Mouse (Mus musculus): ENCODE results near the gene Gm17334.
A peak's percentile ranks its signal among the peaks of the same experiment; 100 is the strongest.

The Gm17334 gene

DNA sequence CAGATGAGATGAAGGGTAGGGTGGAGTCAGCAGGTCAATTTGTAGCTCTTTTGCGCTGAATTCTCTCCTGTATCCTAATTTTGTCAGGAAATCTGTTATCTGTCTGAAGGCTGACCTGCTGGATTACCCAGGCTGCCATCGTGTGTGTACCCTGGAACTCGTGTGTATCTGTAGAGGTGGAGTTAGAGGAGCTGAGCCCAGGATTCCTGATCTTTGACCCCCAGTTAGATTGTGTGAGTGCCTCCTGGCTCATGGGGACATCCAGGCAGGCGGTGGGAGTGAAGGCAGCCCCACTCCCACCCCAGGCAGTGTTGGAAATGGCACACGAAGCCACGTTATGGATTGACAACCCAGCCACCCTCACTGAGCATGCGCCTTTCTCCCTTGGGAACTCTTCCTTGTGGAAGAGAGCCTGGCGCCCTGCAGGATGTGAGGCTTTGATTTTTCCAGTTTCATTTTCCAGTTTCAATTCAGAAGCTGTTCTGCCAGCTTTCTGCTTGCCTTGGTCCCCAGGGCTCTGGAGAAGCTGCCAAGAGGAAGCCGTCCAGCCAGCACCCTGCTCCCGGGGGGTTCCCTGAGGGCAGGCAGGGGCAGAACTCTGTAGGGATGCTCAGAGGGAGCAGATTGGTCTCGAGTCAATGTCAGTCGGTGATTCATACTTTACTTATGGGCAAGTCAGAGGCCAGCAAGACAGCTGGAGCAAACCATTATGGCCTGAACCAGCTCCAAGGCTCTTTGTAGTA, 23.6 kb upstream of the Gm17334 start:
- DNase-seq (ENCODE audit: low spot score in 2 of 2): no peak

DNA sequence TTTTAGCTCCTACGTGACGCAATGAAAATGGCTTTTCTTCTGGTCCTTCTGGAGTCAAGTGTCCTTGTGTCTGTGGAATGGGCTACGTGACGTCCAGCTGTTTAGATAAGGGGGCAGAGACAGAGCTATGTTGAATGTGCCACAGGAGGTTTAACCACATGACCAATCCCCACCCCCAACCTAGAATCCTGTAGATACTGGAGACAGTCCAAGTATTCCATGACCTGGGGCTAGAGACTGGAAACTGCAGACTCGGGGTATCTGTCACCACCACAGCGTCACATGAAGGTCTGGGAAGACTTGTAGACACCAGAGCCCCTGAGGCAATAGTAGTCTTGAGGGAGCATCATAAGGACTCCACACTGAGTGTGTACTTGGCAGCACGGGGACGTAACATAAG, 22.8 kb upstream of the Gm17334 start:
- DNase-seq (ENCODE audit: low spot score in 2 of 2): no peak

DNA sequence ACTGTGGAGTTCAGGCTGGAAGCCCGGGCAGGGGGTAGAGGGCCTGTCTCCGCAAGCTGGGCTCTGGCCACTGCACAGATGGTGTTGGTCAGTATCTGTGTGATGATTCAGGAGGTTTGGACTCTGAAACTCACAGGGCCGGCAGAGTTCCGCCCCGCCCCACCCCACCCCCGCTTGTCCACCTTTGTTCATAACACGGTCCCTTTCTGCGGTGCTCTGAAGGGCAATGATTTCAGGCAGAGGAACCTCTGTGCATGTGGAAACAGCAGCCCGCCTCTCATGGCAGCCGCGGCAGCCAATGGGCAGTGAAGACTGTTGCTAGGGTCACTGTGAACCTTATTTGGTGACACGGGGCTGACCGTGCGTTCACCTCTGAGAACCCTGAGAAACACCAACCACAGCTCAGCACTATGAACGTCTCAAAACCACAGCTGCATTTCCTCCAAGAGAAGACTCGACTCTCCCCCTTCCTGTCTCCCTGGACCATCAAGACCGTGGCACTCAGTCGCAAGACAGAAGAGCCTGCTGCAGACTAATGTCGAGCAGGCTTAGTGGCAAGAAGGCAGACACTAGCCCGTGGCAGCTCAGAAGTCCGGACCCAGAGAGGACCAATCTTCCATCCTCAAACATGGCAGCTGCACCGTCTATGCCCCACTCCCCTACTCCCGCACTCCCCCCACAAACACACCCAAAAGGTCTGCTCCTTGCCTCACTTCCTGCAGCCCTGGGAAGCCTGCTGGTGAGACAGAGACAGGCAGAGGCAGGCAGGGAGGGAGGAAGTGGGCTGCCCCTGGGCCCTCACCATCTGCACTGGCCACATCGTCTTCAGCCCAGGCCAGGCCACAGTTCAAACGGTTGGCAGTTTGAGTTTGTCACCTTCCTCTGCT, 21.9 kb upstream of the Gm17334 start:
- no peak for DNase-seq (ENCODE audit: low spot score in 2 of 2)

DNA sequence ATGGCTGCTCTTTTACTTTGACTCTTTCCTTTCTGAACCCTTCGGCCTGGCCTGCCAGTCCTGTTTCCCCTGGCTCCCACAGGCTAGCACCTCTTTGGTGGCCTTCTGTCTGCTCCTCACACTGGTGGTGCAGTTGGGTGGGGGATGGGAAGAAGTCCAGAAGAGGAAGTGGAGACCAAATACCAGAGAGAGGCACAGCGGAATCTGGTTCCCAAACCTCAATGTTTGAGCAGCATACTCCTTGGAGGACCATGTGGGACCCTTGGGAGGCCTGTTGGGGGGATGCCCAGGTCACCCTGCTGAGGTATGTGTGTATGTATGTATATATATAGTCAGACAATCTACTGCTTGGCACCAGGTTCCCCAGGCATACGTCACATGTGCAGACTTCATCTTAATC, 21.0 kb upstream of the Gm17334 start:
- no peak for DNase-seq (ENCODE audit: low spot score in 2 of 2)

DNA sequence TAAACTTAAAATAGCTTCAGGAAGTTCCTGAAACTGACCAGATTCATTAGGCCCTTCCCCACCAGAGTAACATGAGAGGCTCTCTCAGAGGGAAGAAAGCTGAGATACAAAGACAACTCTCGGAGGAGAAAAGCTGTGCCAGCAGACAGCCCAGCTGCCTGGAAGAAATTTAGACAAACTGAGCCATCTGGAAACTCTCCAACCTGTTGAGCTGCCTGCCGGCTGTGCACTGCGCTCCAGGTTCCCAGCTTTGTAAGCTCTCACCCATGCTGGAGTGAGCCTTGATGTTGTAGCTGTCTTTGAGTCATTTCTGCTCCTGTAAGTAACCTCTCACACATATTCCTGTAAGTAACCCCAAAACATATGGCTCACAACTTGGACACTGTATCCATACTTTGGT, 20.0 kb upstream of the Gm17334 start:
- DNase-seq (ENCODE audit: low spot score in 2 of 2): peak in 1 of 2 experiments; percentile 32

DNA sequence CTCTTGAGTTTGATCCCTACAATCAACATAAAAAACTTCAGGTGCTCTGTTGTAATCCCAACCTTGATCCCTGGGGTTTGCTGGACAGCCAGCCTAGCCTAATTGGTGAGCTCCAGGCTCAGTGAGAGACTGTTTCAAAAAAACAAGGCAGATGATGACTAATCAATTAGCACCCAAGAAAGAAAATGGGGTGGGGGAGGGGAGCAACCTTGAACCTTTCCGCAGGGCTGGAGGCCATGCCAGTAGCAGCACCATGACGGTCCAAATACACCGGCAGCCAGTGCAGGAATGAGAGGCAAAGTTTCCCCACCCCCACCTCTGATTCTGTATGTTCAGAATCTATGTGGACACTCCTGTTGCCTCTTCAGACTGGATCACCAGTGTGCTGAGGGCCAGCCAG, 16.3 kb upstream of the Gm17334 start:
- no peak for DNase-seq (ENCODE audit: low spot score in 2 of 2)

DNA sequence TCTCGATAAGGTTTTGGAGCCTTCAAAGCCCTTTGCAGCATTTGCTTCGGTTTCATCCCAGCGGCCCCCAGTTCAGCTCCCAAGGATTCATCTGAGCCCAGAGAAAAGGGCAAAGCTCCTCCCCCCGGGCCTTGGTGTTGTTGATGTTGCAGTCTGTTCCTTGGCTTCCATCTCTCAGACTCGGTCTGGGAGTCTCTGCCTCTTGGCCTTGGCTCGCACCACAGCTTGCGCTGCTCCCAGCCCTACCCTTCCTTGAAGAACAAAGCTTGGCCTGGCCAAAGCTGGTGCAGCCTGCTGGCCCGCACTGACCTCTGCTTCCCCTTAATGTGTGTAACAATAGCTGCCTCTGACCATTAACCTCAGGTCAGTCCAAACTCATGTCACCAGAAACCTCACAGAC, 15.2 kb upstream of the Gm17334 start:
- no peak for DNase-seq (ENCODE audit: low spot score in 2 of 2)

DNA sequence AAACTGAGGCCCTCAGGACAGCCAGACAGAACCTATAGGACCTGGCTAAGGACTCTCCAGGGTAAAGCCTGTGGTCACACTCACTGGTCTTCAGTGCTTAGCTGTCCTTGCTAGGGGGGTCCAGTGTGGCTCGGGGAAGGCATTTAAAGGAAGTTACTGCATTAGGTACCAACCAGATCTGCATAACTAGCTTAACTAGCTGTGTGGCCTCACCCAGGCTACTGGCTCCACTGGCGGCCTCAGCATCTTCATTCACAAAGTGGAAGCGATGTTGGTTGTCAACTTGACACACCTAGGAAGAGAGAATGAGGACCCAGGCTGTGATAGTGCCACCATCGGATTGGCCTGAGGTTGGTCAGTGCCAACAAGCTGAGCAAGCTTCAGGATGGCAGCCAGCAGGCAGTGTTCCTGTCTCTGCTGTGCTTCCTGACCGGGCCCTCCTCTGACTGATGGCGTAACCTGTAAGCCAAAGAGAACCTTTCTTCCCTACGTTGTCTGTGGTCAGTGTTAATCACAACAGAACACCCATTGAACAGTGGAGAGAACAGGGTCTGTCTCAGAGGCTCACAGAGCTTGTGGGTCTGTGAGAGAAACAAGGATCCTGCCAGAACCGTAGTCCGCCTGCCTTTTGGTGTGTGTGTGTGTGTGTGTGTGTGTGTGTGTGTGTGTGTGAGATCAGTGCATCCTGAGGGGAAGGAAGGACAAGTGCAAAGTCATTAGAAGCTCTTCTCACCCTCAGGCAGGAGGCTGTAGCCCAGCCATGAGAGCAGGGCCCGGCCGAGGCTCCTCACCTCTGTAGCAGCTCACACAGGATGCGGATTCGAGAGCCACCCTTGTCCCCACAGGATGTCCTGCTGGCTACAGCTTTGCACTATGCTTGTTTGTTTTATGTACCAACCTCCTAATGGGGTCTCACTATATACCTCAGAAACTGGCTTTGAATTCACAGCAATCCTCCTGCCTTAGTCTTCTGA, 13.4 kb upstream of the Gm17334 start:
- no peak for DNase-seq (ENCODE audit: low spot score in 2 of 2)

DNA sequence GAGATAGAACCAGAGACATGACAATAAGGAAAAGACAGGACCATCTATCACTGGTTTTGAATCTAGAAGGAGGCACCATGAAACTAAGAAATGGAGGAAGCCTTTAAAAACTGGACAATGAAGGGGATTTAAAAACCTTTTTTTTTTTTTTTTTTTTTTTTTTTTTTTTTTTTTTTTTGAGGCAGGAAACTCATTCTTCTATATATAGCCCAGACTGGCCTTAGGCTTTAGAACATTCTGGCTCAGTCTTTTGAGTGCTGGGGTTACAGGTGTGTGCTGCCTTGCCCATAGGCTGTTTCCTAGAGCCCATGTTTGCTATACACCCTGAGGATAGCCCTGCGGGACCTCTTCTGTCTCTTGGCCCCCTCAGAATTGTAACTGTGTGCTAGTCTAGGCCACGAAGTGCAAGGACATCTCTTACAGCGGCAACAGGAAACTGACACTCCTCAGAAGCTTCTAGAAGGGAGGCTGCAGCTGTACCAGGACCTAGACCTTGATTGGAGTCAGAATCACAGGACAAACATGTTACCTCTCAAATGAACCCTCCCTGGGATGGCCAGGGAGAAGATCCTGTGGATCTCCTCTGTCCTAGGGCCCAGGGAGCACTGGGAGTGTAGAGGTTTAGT, 12.4 kb upstream of the Gm17334 start:
- no peak for DNase-seq (ENCODE audit: low spot score in 2 of 2)

DNA sequence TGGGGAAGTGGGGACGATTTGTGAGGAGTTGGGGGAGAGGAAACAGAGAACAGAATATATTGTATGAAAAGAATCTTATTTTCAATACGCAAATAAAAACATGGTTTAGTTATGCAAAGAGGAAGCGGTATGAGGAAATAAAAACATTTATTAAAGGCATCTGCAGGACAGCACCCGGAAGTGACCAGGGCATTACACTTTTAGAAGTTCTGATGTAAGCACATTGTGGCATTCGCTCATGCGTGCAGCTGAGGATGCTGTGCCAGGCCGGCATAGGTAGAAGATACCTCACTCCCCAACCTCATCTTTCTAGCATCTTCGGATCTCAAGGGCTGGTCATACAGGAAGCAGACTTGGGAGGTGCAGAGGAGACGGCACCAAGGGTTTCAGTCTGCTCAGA, 10.3 kb upstream of the Gm17334 start:
- DNase-seq (ENCODE audit: low spot score in 2 of 2): no peak

DNA sequence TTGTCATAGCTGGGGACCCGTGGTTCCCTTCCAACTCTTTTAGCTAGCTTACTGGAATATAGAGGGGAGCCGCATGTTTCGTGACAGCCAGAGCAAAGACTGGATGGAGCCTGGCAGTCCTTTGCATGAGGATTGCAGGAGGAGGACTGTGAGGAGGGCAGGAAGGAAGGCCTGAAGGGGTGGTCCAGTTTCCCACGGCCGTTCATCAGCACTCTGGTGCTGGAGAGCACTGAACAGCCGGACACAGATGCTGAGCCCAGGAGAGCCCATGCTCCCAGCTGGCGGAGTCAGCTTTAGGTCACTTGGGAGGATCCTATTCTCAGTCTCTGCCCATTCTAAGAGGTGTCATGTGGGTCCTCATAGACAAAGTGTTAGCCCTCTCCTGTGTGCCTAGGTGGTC, 9.0 kb upstream of the Gm17334 start:
- no peak for DNase-seq (ENCODE audit: low spot score in 2 of 2)

DNA sequence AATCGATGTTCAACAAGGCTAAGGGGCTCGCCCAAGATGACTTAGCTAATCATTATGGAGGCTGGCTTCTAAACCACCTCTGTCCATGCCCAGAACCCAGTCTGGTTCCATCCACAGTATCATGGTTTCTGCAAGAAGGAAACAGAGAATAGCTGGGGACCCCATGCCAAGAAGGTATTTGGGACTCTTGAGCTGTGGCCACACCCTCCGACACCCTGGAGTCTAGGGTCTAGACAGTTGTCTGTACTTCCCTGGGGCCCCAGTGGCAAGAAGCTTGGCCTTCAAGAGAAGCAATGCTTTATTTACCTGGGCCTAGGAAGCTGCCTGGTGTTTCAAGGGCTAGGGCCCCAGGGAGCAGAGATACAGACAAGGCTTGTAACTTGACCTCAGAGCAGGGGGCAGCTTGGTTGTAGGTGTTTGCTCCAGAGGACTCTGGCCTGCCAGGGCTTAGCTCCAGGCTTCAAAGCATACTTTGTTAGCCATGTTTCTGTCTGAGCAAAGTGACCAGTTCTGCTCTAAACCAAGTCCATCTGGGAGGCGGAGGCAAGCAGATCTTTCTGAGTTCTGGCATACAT, 8.3 kb upstream of the Gm17334 start:
- no peak for DNase-seq (ENCODE audit: low spot score in 2 of 2)

DNA sequence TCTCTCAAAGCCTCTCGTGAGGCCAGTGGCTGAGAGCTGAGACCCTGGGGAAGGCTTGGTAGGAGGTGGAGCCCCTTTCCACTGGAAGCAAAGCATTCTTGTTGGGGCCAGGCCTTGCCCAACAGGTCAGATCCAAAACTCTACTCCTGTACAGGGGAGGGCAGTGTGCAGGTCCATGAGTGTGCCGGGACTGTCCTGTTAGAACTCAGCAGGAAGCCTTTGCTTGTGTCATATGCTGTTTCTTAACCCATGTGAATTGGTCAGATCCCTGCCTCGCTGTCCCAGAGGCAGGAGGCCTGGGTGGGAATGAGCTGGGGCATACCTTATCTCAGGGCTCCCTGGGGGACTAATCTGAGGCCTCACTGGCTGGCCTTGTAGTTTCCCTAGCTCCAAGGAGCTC, 7.3 kb upstream of the Gm17334 start:
- DNase-seq (ENCODE audit: low spot score in 2 of 2): no peak

DNA sequence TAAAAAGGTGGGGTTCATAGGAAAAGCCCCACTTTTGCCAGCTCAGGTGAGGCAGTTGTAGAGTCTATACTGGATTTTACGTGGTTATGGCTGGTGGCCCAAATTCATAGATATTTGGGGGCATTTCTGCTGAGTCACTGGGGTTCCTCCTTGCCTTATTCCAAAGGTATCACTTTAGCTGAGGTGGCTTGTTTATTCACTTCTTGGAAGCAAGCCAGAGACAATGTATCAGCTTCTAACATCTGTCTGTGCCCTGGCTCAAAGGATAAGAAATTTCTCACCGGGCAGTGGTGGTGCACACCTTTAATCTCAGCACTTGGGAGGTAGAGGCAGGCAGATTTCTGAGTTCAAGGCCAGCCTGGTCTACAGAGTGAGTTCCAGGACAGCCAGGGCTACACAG, 6.8 kb upstream of the Gm17334 start:
- DNase-seq (ENCODE audit: low spot score in 2 of 2): no peak

DNA sequence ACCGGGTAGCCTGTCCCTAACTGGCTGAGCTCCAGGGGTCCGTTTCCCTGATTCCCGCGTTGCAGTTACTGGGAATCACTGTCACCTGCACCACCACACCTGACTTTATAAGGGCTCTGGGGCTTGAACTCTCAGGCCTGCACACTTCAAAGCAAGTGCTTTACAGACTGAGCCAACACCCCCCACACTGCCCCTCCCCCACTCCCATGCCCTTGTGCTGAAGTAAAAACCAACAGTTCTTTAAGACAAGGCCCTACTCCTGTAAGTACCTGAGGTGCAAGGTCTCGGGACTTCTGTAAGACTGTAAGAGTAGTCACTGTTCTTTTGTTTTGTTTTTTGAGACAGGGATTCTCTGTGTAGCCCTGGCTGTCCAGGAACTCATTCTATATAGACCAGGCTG, 5.5 kb upstream of the Gm17334 start:
- no peak for DNase-seq (ENCODE audit: low spot score in 2 of 2)

DNA sequence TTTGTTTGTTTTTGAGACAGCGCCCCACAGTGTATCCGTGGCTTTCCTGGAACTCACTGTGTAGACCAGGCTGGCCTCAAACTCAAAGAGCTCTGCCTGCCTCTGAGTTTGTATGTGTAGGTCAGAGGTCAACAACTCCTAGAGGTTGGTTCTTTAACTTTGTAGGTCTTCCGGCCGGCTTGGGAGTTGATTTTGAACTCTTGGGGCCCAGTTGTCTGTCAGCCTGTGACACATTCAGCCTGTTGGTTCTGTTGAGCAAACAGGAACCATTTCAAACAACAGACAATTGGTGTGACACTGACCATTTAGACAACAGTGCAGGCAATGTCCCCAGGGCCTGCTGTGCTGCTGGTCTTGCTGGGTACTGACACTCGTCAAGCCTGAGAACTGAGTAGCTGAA, 4.7 kb upstream of the Gm17334 start:
- no peak for DNase-seq (ENCODE audit: low spot score in 2 of 2)

DNA sequence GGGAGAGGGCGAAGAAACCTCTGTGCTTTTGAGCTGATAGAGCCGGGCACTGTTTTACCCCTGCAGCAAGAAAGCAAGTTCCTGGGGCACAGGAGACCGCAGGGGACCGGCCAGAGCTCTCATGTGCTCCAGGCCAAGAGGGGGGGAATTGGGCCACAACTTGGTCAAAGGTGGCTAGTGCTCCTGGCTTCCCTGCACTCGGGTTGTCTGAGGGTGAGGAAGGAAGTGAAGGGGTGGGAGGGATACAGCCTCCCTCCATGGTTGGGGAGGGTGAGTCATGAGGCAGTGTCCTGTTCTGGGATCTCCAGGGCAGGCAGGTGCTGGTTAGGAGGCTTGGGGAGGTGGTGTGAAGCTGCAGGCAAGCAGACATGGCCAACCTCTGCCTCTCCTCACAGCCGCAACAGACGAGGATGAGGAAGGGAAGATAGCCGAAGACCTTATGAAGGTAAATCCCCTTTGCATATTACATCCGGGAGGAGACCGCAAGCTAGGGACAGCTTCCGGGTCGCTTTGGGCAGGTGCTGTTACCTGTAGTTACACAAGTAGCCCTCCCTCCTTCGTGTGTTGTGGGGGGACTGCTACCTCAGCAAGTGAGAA, 1.8 kb upstream of the Gm17334 start:
- DNase-seq (ENCODE audit: low spot score in 2 of 2): no peak

DNA sequence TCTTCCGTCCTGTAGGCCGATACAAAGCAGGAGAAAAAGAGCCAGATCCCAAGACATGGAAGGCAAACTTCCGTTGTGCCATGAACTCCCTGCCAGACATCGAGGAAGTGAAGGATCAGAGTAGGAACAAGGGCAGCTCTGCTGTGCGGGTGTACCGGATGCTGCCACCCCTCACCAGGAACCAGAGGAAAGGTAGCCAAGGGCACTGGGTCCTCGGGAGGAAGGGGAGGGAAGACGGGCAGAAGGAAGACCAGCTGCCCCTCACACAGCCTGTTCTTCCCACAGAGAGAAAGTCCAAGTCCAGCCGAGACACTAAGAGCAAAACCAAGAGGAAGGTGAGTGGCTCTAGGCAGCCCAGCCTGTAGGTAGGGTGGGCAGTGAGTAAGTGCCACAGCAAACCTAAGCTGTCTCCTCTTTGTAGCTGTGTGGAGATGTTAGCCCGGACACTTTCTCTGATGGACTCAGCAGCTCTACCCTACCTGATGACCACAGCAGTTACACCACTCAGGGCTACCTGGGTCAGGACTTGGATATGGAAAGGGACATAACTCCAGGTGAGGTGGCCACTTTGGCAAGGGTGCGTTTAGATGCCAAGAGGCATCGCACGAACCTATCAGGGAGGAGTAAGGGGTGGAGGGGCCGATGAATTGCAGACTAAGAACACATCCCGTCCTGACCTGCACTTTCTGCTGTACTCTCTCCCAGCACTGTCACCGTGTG, 814 bp upstream of the Gm17334 start:
- DNase-seq (ENCODE audit: low spot score in 2 of 2): no peak

DNA sequence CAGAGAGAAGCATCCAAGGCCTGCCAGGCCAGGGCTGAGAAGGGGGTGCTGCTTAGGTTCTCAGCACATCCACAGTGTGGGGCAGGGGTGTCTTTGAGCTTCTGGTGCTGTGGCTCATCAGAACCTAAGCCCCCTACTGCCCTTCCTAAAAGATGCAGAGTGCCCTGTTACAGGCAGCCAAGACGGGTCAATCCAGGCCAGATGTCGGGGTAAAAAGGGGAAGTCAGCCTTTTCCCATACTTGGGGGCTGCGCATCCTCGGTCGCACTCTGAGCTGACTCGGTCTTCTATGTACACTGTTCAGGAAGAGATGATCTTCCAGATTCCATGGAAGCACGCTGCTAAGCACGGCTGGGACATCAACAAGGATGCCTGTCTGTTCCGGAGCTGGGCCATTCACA, 451 bp downstream of the Gm17334 start:
- no peak for DNase-seq (ENCODE audit: low spot score in 2 of 2)
